Mouse (Mus musculus) lung, embryonic 15.5 days (tissue): Measurements from ENCODE around the gene Vwce. TPM values are rescaled to one million over a fixed set of nuclear protein-coding genes. Genes with fewer than 3 reads are reported as not detected.

Experiments
- ATAC-seq: fragments of 200-750 bp; cut with Nextera tagmentation; 2 replicates; pipeline ENCODE4 v1.8.0; 2017; ENCODE audit warnings: moderate number of reproducible peaks, borderline replicate concordance; ENCODE audit not compliant: low FRiP score, low TSS enrichment; ENCODE audit errors: extremely low read depth
- H3K27ac ChIP-seq: fragments of 300-500 bp; sonication (generic); 2 replicates; pipeline ENCODE4 v1.5.1; 2015; ENCODE audit warnings: moderate library complexity, mild to moderate bottlenecking, inconsistent platforms
- H3K27me3 ChIP-seq: fragments of 300-500 bp; sonication (generic); 2 replicates; pipeline ENCODE4 v1.6.1; 2015; ENCODE audit warnings: inconsistent platforms
- H3K36me3 ChIP-seq: fragments of 300-500 bp; sonication (generic); 2 replicates; pipeline ENCODE4 v1.6.1; 2015; ENCODE audit warnings: inconsistent platforms
- H3K4me1 ChIP-seq: fragments of 300-500 bp; sonication (generic); 2 replicates; pipeline ENCODE4 v1.6.1; 2015; ENCODE audit warnings: inconsistent platforms
- H3K4me2 ChIP-seq: fragments of 300-500 bp; sonication (generic); 2 replicates; pipeline ENCODE4 v1.6.1; 2015; ENCODE audit warnings: inconsistent platforms, mild to moderate bottlenecking, moderate library complexity
- H3K4me3 ChIP-seq: fragments of 300-500 bp; sonication (generic); 2 replicates; pipeline ENCODE4 v1.5.1; 2015; ENCODE audit warnings: mild to moderate bottlenecking, inconsistent platforms
- H3K9ac ChIP-seq: fragments of 300-500 bp; sonication (generic); 2 replicates; pipeline ENCODE4 v1.6.1; 2015; ENCODE audit warnings: inconsistent platforms
- H3K9me3 ChIP-seq: fragments of 300-500 bp; sonication (generic); 2 replicates; pipeline ENCODE4 v1.6.1; 2016; ENCODE audit warnings: inconsistent platforms
- WGBS: fragments of 180-500 bp; shearing (Covaris S2); methylation state at CpG from one replicate; pipeline ENCODE4 v1.1.7; 2015; 5-methylcytosine and 5-hydroxymethylcytosine counted together
- polyA plus RNA-seq: library from polyadenylated mRNA; unstranded; fragments of >200 nt; fragmentation: Nextera tagmentation; extraction: Ambion mirVana; gene quantifications from 2 replicates; pipeline ENCODE4 v1.2.1, GENCODE M21; 2015

The Vwce gene
- polyA plus RNA-seq, 1 experiment from 2014 or later, result 1.3 TPM

DNA sequence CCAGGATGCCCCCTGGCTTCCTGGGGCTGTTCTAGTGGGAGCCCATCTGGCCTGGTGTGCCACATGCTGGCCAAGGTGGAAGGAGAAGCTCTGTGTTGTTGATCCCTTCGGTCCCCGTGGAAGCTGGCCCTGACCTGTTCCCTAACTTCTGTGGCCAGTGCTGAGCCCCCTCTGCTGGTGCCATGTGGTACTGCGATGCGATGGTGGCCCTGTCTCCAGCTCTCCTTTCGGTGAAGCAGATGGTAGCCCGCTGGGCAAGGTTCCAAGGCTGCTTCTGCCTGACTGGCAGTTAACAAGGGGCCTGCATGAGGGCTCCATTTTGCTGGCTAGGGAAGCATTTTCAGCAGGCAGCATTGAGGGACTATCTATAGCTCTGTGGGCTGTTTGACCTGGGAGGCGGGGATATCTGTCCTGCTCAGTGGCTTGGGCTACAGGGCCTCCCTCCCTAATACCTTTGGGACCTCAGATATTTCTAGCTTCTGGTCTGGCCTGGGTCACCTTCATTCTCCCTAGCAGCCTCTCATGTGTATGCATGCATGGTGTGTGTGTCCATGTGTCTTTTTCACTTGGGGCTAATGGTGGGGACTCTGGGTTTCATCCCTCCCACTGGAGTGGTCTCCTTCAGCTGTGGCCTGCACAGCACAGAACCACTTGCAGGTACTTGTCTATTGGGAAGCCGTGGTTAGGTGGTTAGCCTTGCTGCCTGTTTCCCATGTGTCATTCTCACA lies 75.5 kb downstream of the Vwce start:
- Histone ChIP-seq H3K27ac (peak overlapping the region; percentile 44; the same call in 1 of the 2 replicates), H3K4me2 (no peak overlapping the region), H3K36me3 (peaks cover 57% of the 10 kb centered on the region), H3K9me3 (no peaks in the 10 kb centered on the region), H3K9ac (no peak overlapping the region), H3K4me1 (peaks cover 10% of the 10 kb centered on the region), H3K4me3 (no peak overlapping the region), H3K27me3 (no peaks in the 10 kb centered on the region)
- WGBS, result 18% methylated on average over 8 of the region's 8 CpGs
- peak; percentile 35; the same call in 1 of the 2 replicates for ATAC-seq

DNA sequence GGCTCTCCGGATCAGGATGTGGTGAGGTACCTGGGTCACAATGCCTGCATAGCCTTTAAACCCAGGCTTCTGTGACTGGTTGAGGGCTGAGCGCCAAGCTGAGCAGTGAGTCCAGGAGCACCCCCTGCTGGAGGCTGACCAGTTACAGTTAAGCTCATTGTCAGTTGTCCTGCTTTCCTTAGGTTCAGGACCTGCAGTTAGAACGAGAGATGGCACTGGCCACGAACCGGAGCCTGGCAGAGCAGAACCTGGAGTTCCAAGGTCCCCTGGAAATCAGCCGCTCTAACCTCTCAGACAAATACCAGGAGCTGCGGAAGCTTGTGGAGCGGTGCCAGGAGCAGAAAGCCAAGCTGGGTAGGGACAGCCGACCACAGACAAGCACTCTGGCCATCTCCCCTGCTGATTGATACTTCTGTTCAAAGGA lies 76.1 kb downstream of the Vwce start:
- Histone ChIP-seq H3K9ac (no peak overlapping the region), H3K9me3 (no peaks in the 10 kb centered on the region), H3K27ac (peak overlapping the region; percentile 44; the same call in 1 of the 2 replicates), H3K4me3 (no peak overlapping the region), H3K36me3 (peaks cover 57% of the 10 kb centered on the region), H3K4me1 (peaks cover 10% of the 10 kb centered on the region), H3K27me3 (no peaks in the 10 kb centered on the region), H3K4me2 (no peak overlapping the region)
- WGBS, result 75% methylated on average over 9 of the region's 9 CpGs
- ATAC-seq, result no peak

DNA sequence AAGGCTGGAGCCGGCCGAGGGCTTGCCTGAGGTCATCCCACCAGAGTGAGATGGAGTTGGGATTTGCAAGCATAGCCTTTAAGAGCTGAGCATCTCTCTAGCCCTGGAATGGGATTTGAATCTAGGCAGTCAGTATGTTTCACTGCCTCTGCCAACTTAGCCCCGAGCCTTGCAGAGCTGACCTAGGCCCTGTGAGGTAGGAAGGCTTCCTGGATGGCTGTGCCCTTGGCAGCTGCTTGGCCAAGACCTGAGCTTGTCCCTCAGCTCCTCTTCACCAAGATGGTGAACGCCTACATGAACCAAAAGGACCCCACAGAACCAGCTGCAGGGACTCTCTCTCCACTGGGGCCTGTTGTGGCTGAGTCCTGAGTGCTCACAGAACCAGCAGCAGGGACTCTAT lies 76.7 kb downstream of the Vwce start:
- ATAC-seq, result no peak
- H3K4me2 ChIP-seq, result no peak overlapping the region
- no peak overlapping the region for H3K27ac ChIP-seq
- no peak overlapping the region for H3K4me3 ChIP-seq
- H3K27me3 ChIP-seq, result no peaks in the 10 kb centered on the region
- 97% methylated on average over 4 of the region's 4 CpGs for WGBS
- no peaks in the 10 kb centered on the region for H3K9me3 ChIP-seq
- H3K4me1 ChIP-seq, result peaks cover 12% of the 10 kb centered on the region
- peaks cover 57% of the 10 kb centered on the region for H3K36me3 ChIP-seq
- no peak overlapping the region for H3K9ac ChIP-seq

DNA sequence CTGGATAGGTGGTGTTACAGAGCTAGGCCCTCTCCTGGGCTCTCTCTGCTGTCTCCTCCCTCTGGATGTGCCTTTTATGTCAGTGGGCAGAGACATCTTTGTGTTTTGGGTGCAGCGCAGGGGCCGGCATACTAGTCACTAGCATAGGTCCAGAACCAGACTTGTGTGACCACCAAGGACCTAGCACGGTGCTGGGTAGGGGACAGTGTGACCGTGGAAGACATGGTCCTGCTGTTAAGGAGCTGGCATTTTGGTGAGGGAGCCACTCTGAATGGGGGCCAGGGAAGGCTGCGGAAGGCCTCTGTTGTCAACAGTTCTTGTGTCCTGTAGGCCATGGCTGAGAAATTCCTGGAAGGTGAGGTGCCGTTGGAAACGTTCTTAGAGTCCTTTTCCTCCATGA lies 78.2 kb downstream of the Vwce start:
- WGBS, result 87% methylated on average over 7 of the region's 7 CpGs
- peaks cover 52% of the 10 kb centered on the region for H3K36me3 ChIP-seq
- H3K4me2 ChIP-seq, result no peak overlapping the region

DNA sequence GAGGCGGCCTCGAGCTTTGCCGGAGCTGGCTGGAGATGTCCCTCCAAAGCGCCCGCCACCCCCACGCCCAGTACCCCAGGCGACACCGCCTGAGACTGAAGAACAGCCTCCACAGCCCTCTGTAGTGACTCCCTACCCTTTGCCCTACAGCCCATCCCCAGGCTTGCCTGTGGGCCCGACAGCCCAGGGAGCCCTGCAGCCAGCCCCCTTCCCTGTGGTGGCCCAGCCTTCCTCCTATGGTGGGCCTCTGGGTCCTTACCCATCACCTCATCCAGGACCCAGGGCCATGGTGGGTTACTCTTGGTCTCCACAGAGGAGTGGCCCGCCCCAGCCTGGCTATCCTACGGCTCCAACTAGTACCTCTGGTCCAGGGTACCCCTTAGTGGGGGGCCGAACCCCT lies 78.6 kb downstream of the Vwce start:
- Histone ChIP-seq H3K9me3 (no peaks in the 10 kb centered on the region), H3K27me3 (no peaks in the 10 kb centered on the region), H3K27ac (no peak overlapping the region), H3K9ac (no peak overlapping the region), H3K4me3 (no peak overlapping the region), H3K36me3 (peaks cover 48% of the 10 kb centered on the region), H3K4me2 (no peak overlapping the region), H3K4me1 (peaks cover 12% of the 10 kb centered on the region)
- ATAC-seq, result no peak
- WGBS, result 92% methylated on average over 12 of the region's 12 CpGs

More for the DNA sequence above, 78.2 kb downstream of the Vwce start:
- peaks cover 12% of the 10 kb centered on the region for H3K4me1 ChIP-seq
- ATAC-seq, result no peak
- no peak overlapping the region for H3K27ac ChIP-seq
- no peak overlapping the region for H3K4me3 ChIP-seq
- no peaks in the 10 kb centered on the region for H3K9me3 ChIP-seq
- no peak overlapping the region for H3K9ac ChIP-seq
- H3K27me3 ChIP-seq, result no peaks in the 10 kb centered on the region

DNA sequence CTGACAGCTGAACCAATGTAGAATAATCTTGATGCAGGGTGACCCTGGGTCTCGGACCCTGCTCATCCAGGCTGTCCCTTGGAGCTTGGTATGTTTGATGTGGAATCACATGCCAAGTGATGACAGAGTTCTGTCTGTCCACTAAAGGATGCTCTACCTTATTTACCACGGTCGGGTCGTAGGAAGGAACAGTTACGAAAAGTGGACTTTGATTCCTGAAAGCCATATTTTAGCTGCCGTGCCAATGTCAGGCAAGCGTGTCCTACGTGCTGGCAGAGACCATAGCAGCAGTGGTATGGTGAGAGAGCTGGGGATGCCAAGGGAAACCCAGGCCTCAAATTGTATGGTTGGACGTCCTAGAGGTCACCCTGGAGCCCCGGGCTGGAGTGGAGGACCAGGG lies 79.5 kb downstream of the Vwce start:
- WGBS, result 86% methylated on average over 10 of the region's 10 CpGs
- Histone ChIP-seq H3K27ac (no peak overlapping the region), H3K27me3 (no peaks in the 10 kb centered on the region), H3K4me2 (no peak overlapping the region), H3K4me3 (no peak overlapping the region), H3K4me1 (peaks cover 12% of the 10 kb centered on the region), H3K9me3 (no peaks in the 10 kb centered on the region), H3K36me3 (peaks cover 40% of the 10 kb centered on the region), H3K9ac (no peak overlapping the region)
- no peak for ATAC-seq

DNA sequence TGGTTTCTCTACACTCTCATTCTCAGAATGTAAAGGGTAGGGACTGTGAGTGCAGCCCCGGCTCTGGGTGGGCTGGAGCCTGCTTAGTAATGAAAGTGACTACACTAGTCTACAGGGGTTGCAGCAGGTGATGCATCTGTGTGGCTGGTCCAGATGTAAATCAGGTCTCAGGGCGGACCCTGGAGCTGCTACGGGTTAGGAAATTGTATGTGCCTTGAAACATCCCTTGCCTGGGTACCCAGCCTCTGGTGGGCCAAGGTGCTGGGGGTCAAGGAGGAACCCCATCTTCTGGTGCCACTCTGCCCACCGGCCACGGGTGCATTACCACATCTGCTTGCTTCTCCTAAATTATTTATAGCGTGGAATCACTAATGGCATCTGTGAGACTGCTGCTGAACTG lies 80.2 kb downstream of the Vwce start:
- no peak overlapping the region for H3K4me2 ChIP-seq
- peaks cover 10% of the 10 kb centered on the region for H3K4me1 ChIP-seq
- ATAC-seq, result no peak
- no peaks in the 10 kb centered on the region for H3K9me3 ChIP-seq
- no peak overlapping the region for H3K4me3 ChIP-seq
- H3K27ac ChIP-seq, result no peak overlapping the region
- H3K27me3 ChIP-seq, result no peaks in the 10 kb centered on the region
- no peak overlapping the region for H3K9ac ChIP-seq
- 89% methylated on average over 6 of the region's 6 CpGs for WGBS
- H3K36me3 ChIP-seq, result peaks cover 40% of the 10 kb centered on the region

DNA sequence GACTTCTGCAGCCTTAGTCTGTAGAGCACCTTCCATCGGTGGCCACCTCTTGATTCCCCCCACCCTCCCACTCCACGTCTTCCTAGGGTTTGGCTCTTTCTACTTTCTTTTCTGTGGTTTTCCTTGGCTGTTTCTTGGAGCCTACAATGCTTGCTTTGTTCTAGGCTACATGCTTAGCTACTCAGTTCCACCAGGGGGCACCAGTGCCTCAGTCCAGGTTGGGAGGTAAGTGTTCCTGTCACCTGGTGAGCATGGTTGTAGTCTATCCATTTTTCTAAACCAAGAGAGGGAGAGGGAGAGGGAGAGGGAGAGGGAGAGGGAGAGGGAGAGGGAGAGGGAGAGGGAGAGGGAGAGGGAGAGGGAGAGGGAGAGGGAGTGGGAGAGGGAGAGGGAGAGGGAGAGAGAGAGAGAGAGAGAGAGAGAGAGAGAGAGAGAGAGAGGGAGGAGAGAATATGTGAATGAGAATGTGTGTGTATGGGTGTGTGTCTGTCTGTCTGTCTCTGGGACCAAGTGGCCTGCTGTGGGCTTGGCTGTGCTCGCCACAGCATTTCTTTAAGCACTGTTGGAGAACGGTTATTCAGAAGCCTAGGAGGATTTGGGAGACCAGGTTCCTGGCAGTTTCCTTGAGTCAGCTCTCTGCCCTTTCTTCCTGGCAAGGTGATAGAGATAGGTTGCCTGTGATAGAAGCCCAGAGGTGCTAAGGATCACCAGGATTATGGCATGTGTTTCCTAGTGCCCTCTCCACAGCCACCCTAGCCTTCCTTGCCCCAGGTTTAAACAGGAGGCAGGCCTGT lies 80.9 kb downstream of the Vwce start:
- no peak overlapping the region for H3K4me2 ChIP-seq
- 37% methylated on average over 4 of the region's 4 CpGs for WGBS
- H3K9me3 ChIP-seq, result no peaks in the 10 kb centered on the region
- H3K4me3 ChIP-seq, result no peak overlapping the region
- peaks cover 6% of the 10 kb centered on the region for H3K4me1 ChIP-seq
- H3K27me3 ChIP-seq, result no peaks in the 10 kb centered on the region
- H3K9ac ChIP-seq, result no peak overlapping the region
- ATAC-seq, result no peak
- H3K36me3 ChIP-seq, result peaks cover 40% of the 10 kb centered on the region
- no peak overlapping the region for H3K27ac ChIP-seq

DNA sequence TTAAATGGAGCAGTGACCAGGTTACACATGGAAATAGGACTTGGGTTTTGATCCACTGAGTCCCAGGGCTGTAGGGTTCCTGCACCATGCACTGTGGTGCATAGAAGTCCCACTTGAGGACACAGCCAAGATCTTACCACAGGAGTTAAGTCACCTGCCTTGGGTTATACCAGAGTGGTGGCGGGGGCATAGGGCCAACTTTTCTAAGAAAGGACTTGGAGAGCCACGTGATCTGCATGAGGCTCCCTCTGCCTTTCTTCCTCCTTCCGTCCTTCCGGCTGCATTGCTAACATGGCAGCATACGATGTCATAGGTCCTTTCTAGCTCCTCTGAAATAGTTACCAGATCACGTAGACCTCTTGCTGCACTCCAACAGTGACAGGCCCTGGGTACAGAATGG lies 81.5 kb downstream of the Vwce start:
- WGBS, result 82% methylated on average over 6 of the region's 6 CpGs
- H3K27ac ChIP-seq, result no peak overlapping the region
- H3K36me3 ChIP-seq, result peaks cover 37% of the 10 kb centered on the region
- H3K9ac ChIP-seq, result no peak overlapping the region
- H3K4me2 ChIP-seq, result no peak overlapping the region
- no peak for ATAC-seq
- no peak overlapping the region for H3K4me3 ChIP-seq
- H3K4me1 ChIP-seq, result peaks cover 11% of the 10 kb centered on the region
- no peaks in the 10 kb centered on the region for H3K27me3 ChIP-seq
- no peaks in the 10 kb centered on the region for H3K9me3 ChIP-seq

Other genes with a start within 250 kb of the Vwce start
- gene Syt7, start 245.1 kb upstream of the Vwce start, polyA plus RNA-seq, result 2.1 TPM in 2 replicates
- gene Lrrc10b, start 176.7 kb upstream of the Vwce start, polyA plus RNA-seq, result 0.79 and 1.1 TPM in 2 replicates
- gene Ppp1r32, start 151.3 kb upstream of the Vwce start, polyA plus RNA-seq, result 0.81 and 0.87 TPM in 2 replicates
- gene Cpsf7, start 108.9 kb upstream of the Vwce start, polyA plus RNA-seq, result 37.0 and 38.4 TPM in 2 replicates
- 56.5 and 56.6 TPM in 2 replicates for gene Sdhaf2, start 108.1 kb upstream of the Vwce start, polyA plus RNA-seq
- gene Tmem216, start 78.0 kb upstream of the Vwce start, polyA plus RNA-seq, result 44.5 and 44.6 TPM in 2 replicates
- gene Cyb561a3, start 57.0 kb upstream of the Vwce start, polyA plus RNA-seq, result 20.4 and 21.7 TPM in 2 replicates
- 39.4 and 40.3 TPM in 2 replicates for gene Tmem138, start 56.9 kb upstream of the Vwce start, polyA plus RNA-seq
- gene Ddb1, start 28.9 kb upstream of the Vwce start, polyA plus RNA-seq, result 369 and 379 TPM in 2 replicates
- 16.1 and 16.2 TPM in 2 replicates for gene Tkfc, start 28.6 kb upstream of the Vwce start, polyA plus RNA-seq
- not detected in 2 replicates for gene Pga5, start 43.9 kb downstream of the Vwce start, polyA plus RNA-seq
- gene Vps37c, start 54.5 kb downstream of the Vwce start, polyA plus RNA-seq, result 30.3 and 33.4 TPM in 2 replicates
- gene Cd5, start 104.8 kb downstream of the Vwce start, polyA plus RNA-seq, result 0.45 and 0.91 TPM in 2 replicates
- 0.11 and 0.60 TPM in 2 replicates for gene Cd6, start 195.8 kb downstream of the Vwce start, polyA plus RNA-seq
- gene Slc15a3, start 205.5 kb downstream of the Vwce start, polyA plus RNA-seq, result 0.42 and 0.46 TPM in 2 replicates
- 75.9 TPM in 2 replicates for gene Tmem132a, start 235.7 kb downstream of the Vwce start, polyA plus RNA-seq
- 138 TPM in 2 replicates for gene Tmem109, start 247.8 kb downstream of the Vwce start, polyA plus RNA-seq